Mouse (Mus musculus): ENCODE measurements at regions not wholly inside any gene's neighbourhood (a gene's known extent, or its start where the extent isn't known, plus 50 kb on each side); places are given as distances from the start of the nearest gene placed in this dataset.

- 56% methylated on average over 10 of the region's 10 CpGs for WGBS
Observed at GRCm38 (mm10) chr12:118367307-118368076, 66.3 kb upstream of the Sp4 start.

GRCm38 (mm10) chr12:118352866-118353265, 51.6 kb upstream of the Sp4 start:
- Histone ChIP-seq H3K4me3 (ENCODE audit: low read depth, low read length) (no peak overlapping the region), H3K27ac (replicated peaks) (no peak overlapping the region), H3K4me1 (replicated peaks; ENCODE audit: control insufficient read depth, insufficient read depth) (no peaks in the 10 kb centered on the region), H3K27me3 (ENCODE audit: control insufficient read depth, insufficient read depth, low read length) (no peaks in the 10 kb centered on the region), H3K9me3 (ENCODE audit: control insufficient read depth, low read length) (no peaks in the 10 kb centered on the region), H3K4me2 (replicated peaks; ENCODE audit: low read depth) (no peak overlapping the region), H3K36me3 (ENCODE audit: control insufficient read depth, insufficient read depth, low read length) (no peaks in the 10 kb centered on the region), H3K9ac (ENCODE audit: low read length) (no peak overlapping the region)
- TF ChIP-seq CTCF (IDR thresholded peaks at IDR 0.05; ENCODE audit: low read depth) (no peak), EP300 (optimal IDR thresholded peaks at IDR 0.05) (no peak)
- 80% methylated on average over 7 of the region's 7 CpGs for WGBS
- ATAC-seq (ENCODE audit: low FRiP score, low TSS enrichment), result no peak
- no peak for DNase-seq (ENCODE audit: low spot score)

More at GRCm38 (mm10) chr12:118367307-118368076, 66.3 kb upstream of the Sp4 start:
- no peak overlapping the region for H3K27ac ChIP-seq (replicated peaks)
- TF ChIP-seq EP300 (optimal IDR thresholded peaks at IDR 0.05) (no peak), CTCF (IDR thresholded peaks at IDR 0.05; ENCODE audit: low read depth) (no peak)
- H3K4me2 ChIP-seq (replicated peaks; ENCODE audit: low read depth), result no peak overlapping the region
- H3K9ac ChIP-seq (ENCODE audit: low read length), result no peak overlapping the region
- H3K36me3 ChIP-seq (ENCODE audit: control insufficient read depth, insufficient read depth, low read length), result no peaks in the 10 kb centered on the region
- no peaks in the 10 kb centered on the region for H3K9me3 ChIP-seq (ENCODE audit: control insufficient read depth, low read length)
- H3K27me3 ChIP-seq (ENCODE audit: control insufficient read depth, insufficient read depth, low read length), result no peaks in the 10 kb centered on the region
- no peak overlapping the region for H3K4me3 ChIP-seq (ENCODE audit: low read depth, low read length)
- 0 out of 2 replicates have a peak, but pooled peaks have one; percentile 32 for ATAC-seq (ENCODE audit: low FRiP score, low TSS enrichment)
- DNase-seq (ENCODE audit: low spot score), result no peak
- no peaks in the 10 kb centered on the region for H3K4me1 ChIP-seq (replicated peaks; ENCODE audit: control insufficient read depth, insufficient read depth)

DNA sequence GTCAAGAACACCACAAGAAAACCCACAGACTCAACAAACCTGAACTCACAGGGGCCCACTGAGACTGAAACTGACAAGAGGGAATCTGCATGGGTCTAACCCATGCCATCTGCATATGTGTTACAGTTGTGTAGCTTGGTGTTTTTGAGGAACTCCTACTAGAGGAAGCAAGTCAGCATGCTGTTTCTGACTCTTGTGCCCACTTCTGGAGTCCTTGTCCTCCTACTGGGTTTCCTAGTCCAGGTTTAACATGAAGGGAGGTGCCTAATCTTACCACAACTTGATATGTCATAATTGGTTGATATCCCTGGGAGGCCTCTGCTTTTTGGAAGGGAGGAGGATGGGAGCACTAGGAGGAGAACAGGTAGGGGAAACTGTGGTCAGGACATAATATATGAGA, 50.2 kb upstream of the Sp4 start:
- Histone ChIP-seq H3K4me3 (ENCODE audit: low read depth, low read length) (no peak overlapping the region), H3K36me3 (ENCODE audit: control insufficient read depth, insufficient read depth, low read length) (no peaks in the 10 kb centered on the region), H3K9ac (ENCODE audit: low read length) (no peak overlapping the region), H3K27me3 (ENCODE audit: control insufficient read depth, insufficient read depth, low read length) (no peaks in the 10 kb centered on the region), H3K27ac (replicated peaks) (no peak overlapping the region), H3K4me2 (replicated peaks; ENCODE audit: low read depth) (no peak overlapping the region), H3K9me3 (ENCODE audit: control insufficient read depth, low read length) (no peaks in the 10 kb centered on the region), H3K4me1 (replicated peaks; ENCODE audit: control insufficient read depth, insufficient read depth) (no peaks in the 10 kb centered on the region)
- ATAC-seq (ENCODE audit: low FRiP score, low TSS enrichment), result no peak
- TF ChIP-seq EP300 (optimal IDR thresholded peaks at IDR 0.05) (no peak), CTCF (IDR thresholded peaks at IDR 0.05; ENCODE audit: low read depth) (no peak)
- DNase-seq (ENCODE audit: low spot score), result no peak
